Mouse (Mus musculus) thymus, adult 2 months (tissue): ENCODE data around the gene Banf1.

Experiments
- CTCF ChIP-seq: fragments of 200-500 bp; IDR thresholded peaks from 2 replicates; pipeline ENCODE4 v1.5.1; 2012; ENCODE audit warnings: mild to moderate bottlenecking, control low read depth, low read length, moderate library complexity, borderline replicate concordance; ENCODE audit not compliant: control insufficient read depth, poor library complexity, insufficient read depth; ENCODE audit errors: extremely low read depth
- POLR2A ChIP-seq: fragments of 200-500 bp; IDR thresholded peaks from 2 replicates; pipeline ENCODE4 v1.6.1; 2012; ENCODE audit warnings: mild to moderate bottlenecking, low read length, control low read depth, moderate library complexity; ENCODE audit not compliant: control insufficient read depth, poor library complexity, insufficient read depth; ENCODE audit errors: extremely low read depth

DNA sequence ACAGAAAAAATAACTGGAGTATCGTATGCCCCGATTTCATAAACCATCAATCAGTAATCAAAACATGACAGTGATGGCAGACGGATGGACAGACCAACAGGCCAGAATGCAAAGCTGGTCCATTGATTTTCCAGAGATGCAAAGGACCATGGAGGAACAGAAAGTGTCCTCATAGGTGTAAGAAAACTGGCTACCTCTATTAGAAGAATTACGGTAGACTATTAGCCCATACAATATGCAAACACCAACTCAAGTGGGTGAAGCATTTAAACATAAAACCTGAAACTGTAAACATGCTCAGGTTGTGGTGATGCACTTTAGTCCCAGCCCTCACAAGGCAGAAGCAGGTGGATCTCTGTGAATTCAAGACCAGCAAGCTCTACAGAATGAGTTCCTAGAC, 28.4 kb upstream of the Banf1 start:
- no peak for TF ChIP-seq CTCF
- no peak for TF ChIP-seq POLR2A
